Mouse (Mus musculus): ENCODE measurements at regions not wholly inside any gene's neighbourhood (a gene's known extent, or its start where the extent isn't known, plus 50 kb on each side); places are given as distances from the start of the nearest gene placed in this dataset.
"Not testable (repeated sequence)": the region's sequence is repeated elsewhere in the genome, so short reads cannot be mapped to it uniquely, and the experiment has no call there.

- no peak overlapping the region for H3K27ac ChIP-seq (replicated peaks; ENCODE audit: low read depth, low read length)
- no peak overlapping the region for H3K4me3 ChIP-seq (replicated peaks; ENCODE audit: low read depth, low read length)
- H3K27me3 ChIP-seq (ENCODE audit: control insufficient read depth, insufficient read depth, low read length) = no peaks in the 10 kb centered on the region
- WGBS = 91% methylated on average over 1 of the region's 1 CpGs
- no peak overlapping the region for H3K4me2 ChIP-seq (ENCODE audit: low read length)
- H3K36me3 ChIP-seq (ENCODE audit: control insufficient read depth, insufficient read depth, low read length) = no peaks in the 10 kb centered on the region
- H3K9me3 ChIP-seq (ENCODE audit: control insufficient read depth, low read length) = no peaks in the 10 kb centered on the region
- DNase-seq = no peak
- no peaks in the 10 kb centered on the region for H3K4me1 ChIP-seq (ENCODE audit: control insufficient read depth, insufficient read depth, low read length)
- no peak for ATAC-seq (ENCODE audit: low FRiP score, low TSS enrichment)
- no peak overlapping the region for H3K9ac ChIP-seq (replicated peaks; ENCODE audit: low read length)
These were observed 105.6 kb upstream of the 2210010C04Rik start for GRCm38 (mm10) chr6:41140916-41141315.

DNA sequence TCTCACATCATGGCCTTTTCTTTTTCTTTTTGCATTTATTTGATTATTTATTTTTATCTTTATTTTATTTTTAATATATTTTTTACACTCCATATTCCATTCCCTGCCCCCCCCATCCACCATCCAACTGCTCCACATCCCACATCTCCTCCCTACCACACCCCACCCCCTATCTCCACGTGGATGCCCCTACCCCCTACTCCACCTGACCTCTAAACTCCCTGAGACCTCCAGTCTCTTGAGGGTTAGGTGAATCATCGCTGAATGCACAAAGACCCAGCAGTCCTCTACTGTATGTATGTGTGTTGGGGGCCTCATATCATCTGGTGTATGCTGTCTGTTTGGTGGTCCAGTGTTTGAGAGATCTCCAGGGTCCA is 102.1 kb upstream of the 2210010C04Rik start:
- H3K4me2 ChIP-seq (ENCODE audit: low read length); ATAC-seq (ENCODE audit: low FRiP score, low TSS enrichment); H3K9ac ChIP-seq (replicated peaks; ENCODE audit: low read length); H3K4me1 ChIP-seq (ENCODE audit: control insufficient read depth, insufficient read depth, low read length); H3K4me3 ChIP-seq (replicated peaks; ENCODE audit: low read depth, low read length); H3K27me3 ChIP-seq (ENCODE audit: control insufficient read depth, insufficient read depth, low read length); DNase-seq; H3K9me3 ChIP-seq (ENCODE audit: control insufficient read depth, low read length); H3K27ac ChIP-seq (replicated peaks; ENCODE audit: low read depth, low read length); H3K36me3 ChIP-seq (ENCODE audit: control insufficient read depth, insufficient read depth, low read length): not testable (repeated sequence)
- WGBS = 54% methylated on average over 2 of the region's 2 CpGs

DNA sequence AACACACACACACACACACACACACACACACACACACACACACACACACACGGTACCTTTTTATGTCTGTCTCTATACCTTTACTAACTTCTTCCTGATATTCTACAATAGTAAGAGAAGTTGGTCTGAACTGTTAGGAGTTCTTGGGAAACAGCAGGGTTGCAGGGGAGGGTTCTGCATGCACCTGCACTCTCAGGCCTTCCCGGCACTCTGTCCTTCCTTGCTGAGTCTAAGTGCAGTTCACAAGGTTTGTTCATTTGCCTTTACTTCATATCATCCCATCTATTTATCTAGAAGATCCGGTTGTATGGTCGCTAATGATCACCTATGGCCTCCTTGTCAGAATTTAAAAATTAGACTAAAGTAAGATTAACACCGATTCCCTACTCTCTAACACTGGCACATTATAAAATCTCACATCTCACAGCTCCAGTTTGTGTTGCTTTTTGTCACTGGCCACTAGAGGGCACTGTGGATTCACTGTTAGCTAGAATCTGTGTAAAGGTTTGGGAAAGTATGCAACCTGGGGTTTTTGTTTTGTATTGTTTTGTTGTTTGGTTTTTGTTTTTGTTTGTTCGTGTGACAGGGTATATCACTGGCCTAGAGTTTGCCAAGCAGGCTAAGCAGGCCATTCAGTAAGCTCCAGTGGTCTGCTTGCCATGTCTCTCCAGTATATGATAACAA is 101.5 kb upstream of the 2210010C04Rik start:
- Histone ChIP-seq H3K4me2 (ENCODE audit: low read length) (no peak overlapping the region), H3K27me3 (ENCODE audit: control insufficient read depth, insufficient read depth, low read length) (no peaks in the 10 kb centered on the region), H3K9ac (replicated peaks; ENCODE audit: low read length) (no peak overlapping the region), H3K27ac (replicated peaks; ENCODE audit: low read depth, low read length) (no peak overlapping the region), H3K9me3 (ENCODE audit: control insufficient read depth, low read length) (no peaks in the 10 kb centered on the region), H3K36me3 (ENCODE audit: control insufficient read depth, insufficient read depth, low read length) (no peaks in the 10 kb centered on the region), H3K4me3 (replicated peaks; ENCODE audit: low read depth, low read length) (no peak overlapping the region), H3K4me1 (ENCODE audit: control insufficient read depth, insufficient read depth, low read length) (no peaks in the 10 kb centered on the region)
- 34% methylated on average over 6 of the region's 6 CpGs for WGBS
- DNase-seq = peak; percentile 91
- ATAC-seq (ENCODE audit: low FRiP score, low TSS enrichment) = peak; percentile 57; the same call in 1 of the 2 replicates

GRCm38 (mm10) chr6:41135160-41135559 is 99.9 kb upstream of the 2210010C04Rik start:
- Histone ChIP-seq H3K4me1 (ENCODE audit: control insufficient read depth, insufficient read depth, low read length) (no peaks in the 10 kb centered on the region), H3K4me2 (ENCODE audit: low read length) (no peak overlapping the region), H3K9me3 (ENCODE audit: control insufficient read depth, low read length) (no peaks in the 10 kb centered on the region), H3K27ac (replicated peaks; ENCODE audit: low read depth, low read length) (no peak overlapping the region), H3K9ac (replicated peaks; ENCODE audit: low read length) (no peak overlapping the region), H3K36me3 (ENCODE audit: control insufficient read depth, insufficient read depth, low read length) (no peaks in the 10 kb centered on the region), H3K27me3 (ENCODE audit: control insufficient read depth, insufficient read depth, low read length) (no peaks in the 10 kb centered on the region), H3K4me3 (replicated peaks; ENCODE audit: low read depth, low read length) (no peak overlapping the region)
- 81% methylated on average over 4 of the region's 4 CpGs for WGBS
- no peak for ATAC-seq (ENCODE audit: low FRiP score, low TSS enrichment)
- no peak for DNase-seq

DNA sequence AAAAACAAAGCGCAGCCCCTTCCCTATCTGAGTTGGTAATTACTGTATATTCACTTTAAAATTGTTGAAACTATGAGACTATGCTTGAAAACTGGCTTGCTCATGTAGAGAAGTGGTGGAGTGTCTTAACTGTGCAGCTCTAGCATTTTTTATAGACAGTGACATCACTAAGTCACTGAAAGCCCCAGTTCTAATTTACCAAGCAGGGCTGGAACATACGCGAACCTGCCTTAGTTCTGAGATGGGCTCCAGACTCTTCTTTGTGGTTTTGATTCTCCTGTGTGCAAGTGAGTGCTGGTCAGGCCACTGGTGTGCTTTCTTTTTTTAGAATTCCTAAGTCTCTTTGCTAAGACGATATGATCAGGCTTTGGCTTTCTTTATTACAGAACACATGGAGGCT is 94.6 kb upstream of the 2210010C04Rik start:
- no peaks in the 10 kb centered on the region for H3K9me3 ChIP-seq (ENCODE audit: control insufficient read depth, low read length)
- DNase-seq = no peak
- no peak overlapping the region for H3K27ac ChIP-seq (replicated peaks; ENCODE audit: low read depth, low read length)
- WGBS = 92% methylated on average over 4 of the region's 4 CpGs
- no peaks in the 10 kb centered on the region for H3K27me3 ChIP-seq (ENCODE audit: control insufficient read depth, insufficient read depth, low read length)
- no peak overlapping the region for H3K4me2 ChIP-seq (ENCODE audit: low read length)
- no peak for ATAC-seq (ENCODE audit: low FRiP score, low TSS enrichment)
- H3K4me3 ChIP-seq (replicated peaks; ENCODE audit: low read depth, low read length) = no peak overlapping the region
- H3K4me1 ChIP-seq (ENCODE audit: control insufficient read depth, insufficient read depth, low read length) = no peaks in the 10 kb centered on the region
- no peak overlapping the region for H3K9ac ChIP-seq (replicated peaks; ENCODE audit: low read length)
- no peaks in the 10 kb centered on the region for H3K36me3 ChIP-seq (ENCODE audit: control insufficient read depth, insufficient read depth, low read length)

DNA sequence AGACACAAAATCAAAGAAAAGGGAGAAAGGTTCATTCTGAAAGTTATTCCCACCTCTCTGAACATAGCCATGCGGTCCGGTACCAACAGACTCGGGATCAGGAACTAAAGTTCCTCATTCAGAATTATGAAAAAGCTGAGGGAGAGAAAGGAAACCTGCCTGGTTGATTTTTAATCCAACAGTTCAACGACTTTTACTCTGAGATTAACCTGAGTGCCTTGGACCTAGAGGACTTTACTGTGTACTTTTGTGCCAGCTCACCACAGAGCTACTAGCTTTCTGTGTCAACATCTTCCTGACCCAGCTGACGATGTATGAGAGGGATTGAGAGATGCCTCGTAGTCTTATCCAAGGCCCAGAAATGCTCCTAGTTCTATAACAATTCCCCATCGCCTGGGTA is 92.5 kb upstream of the 2210010C04Rik start:
- Histone ChIP-seq H3K4me3 (replicated peaks; ENCODE audit: low read depth, low read length) (no peak overlapping the region), H3K4me2 (ENCODE audit: low read length) (no peak overlapping the region), H3K27ac (replicated peaks; ENCODE audit: low read depth, low read length) (no peak overlapping the region), H3K9me3 (ENCODE audit: control insufficient read depth, low read length) (no peaks in the 10 kb centered on the region), H3K9ac (replicated peaks; ENCODE audit: low read length) (no peak overlapping the region), H3K27me3 (ENCODE audit: control insufficient read depth, insufficient read depth, low read length) (no peaks in the 10 kb centered on the region), H3K4me1 (ENCODE audit: control insufficient read depth, insufficient read depth, low read length) (no peaks in the 10 kb centered on the region), H3K36me3 (ENCODE audit: control insufficient read depth, insufficient read depth, low read length) (no peaks in the 10 kb centered on the region)
- no peak for DNase-seq
- ATAC-seq (ENCODE audit: low FRiP score, low TSS enrichment) = no peak
- 87% methylated on average over 7 of the region's 7 CpGs for WGBS

DNA sequence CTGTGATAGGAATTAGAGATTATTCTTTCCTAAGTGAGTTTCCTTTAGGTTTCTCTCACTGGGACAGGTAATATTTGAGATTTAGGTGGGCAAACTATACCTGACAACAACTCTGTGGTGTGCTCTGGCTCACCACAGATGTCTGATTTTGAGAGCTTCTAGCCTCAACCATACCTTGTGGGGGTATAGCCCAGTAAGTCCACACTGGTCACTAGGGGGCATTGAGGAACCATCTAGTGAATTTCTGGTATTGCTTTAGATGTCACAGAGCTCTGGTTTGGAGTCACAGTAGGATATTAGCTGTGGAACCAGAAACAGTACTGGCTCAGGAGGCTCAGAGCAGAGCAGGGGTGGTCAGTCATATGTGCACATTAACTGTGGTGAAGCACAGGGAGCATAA is 91.5 kb upstream of the 2210010C04Rik start:
- Histone ChIP-seq H3K27me3 (ENCODE audit: control insufficient read depth, insufficient read depth, low read length) (no peaks in the 10 kb centered on the region), H3K4me2 (ENCODE audit: low read length) (no peak overlapping the region), H3K4me3 (replicated peaks; ENCODE audit: low read depth, low read length) (no peak overlapping the region), H3K9ac (replicated peaks; ENCODE audit: low read length) (no peak overlapping the region), H3K27ac (replicated peaks; ENCODE audit: low read depth, low read length) (no peak overlapping the region), H3K36me3 (ENCODE audit: control insufficient read depth, insufficient read depth, low read length) (no peaks in the 10 kb centered on the region), H3K9me3 (ENCODE audit: control insufficient read depth, low read length) (no peaks in the 10 kb centered on the region), H3K4me1 (ENCODE audit: control insufficient read depth, insufficient read depth, low read length) (no peaks in the 10 kb centered on the region)
- ATAC-seq (ENCODE audit: low FRiP score, low TSS enrichment) = no peak
- no peak for DNase-seq

DNA sequence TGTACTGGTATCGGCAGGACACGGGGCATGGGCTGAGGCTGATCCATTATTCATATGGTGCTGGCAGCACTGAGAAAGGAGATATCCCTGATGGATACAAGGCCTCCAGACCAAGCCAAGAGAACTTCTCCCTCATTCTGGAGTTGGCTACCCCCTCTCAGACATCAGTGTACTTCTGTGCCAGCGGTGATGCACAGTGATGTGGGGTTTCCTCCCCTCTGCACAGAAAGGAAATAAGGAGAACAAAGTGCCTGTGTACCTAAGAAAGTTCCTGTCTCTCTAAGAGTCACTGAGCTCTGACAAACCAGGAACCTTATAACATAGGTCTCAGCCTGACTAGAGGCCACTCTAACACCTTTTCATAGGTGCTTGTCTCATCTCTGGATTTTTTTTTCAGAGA is 86.3 kb upstream of the 2210010C04Rik start:
- Histone ChIP-seq H3K9ac (replicated peaks; ENCODE audit: low read length) (no peak overlapping the region), H3K9me3 (ENCODE audit: control insufficient read depth, low read length) (no peaks in the 10 kb centered on the region), H3K27ac (replicated peaks; ENCODE audit: low read depth, low read length) (no peak overlapping the region), H3K27me3 (ENCODE audit: control insufficient read depth, insufficient read depth, low read length) (no peaks in the 10 kb centered on the region), H3K4me3 (replicated peaks; ENCODE audit: low read depth, low read length) (no peak overlapping the region), H3K4me2 (ENCODE audit: low read length) (no peak overlapping the region), H3K4me1 (ENCODE audit: control insufficient read depth, insufficient read depth, low read length) (no peaks in the 10 kb centered on the region), H3K36me3 (ENCODE audit: control insufficient read depth, insufficient read depth, low read length) (no peaks in the 10 kb centered on the region)
- WGBS = 88% methylated on average over 3 of the region's 3 CpGs
- DNase-seq = no peak
- ATAC-seq (ENCODE audit: low FRiP score, low TSS enrichment) = no peak

- H3K27ac ChIP-seq (replicated peaks; ENCODE audit: low read depth, low read length) = no peak overlapping the region
- H3K4me1 ChIP-seq (ENCODE audit: control insufficient read depth, insufficient read depth, low read length) = no peaks in the 10 kb centered on the region
- H3K9ac ChIP-seq (replicated peaks; ENCODE audit: low read length) = no peak overlapping the region
- no peak for ATAC-seq (ENCODE audit: low FRiP score, low TSS enrichment)
- H3K36me3 ChIP-seq (ENCODE audit: control insufficient read depth, insufficient read depth, low read length) = no peaks in the 10 kb centered on the region
- no peak overlapping the region for H3K4me2 ChIP-seq (ENCODE audit: low read length)
- H3K9me3 ChIP-seq (ENCODE audit: control insufficient read depth, low read length) = no peaks in the 10 kb centered on the region
- WGBS = 67% methylated on average over 2 of the region's 2 CpGs
- H3K4me3 ChIP-seq (replicated peaks; ENCODE audit: low read depth, low read length) = no peak overlapping the region
- no peak for DNase-seq
- H3K27me3 ChIP-seq (ENCODE audit: control insufficient read depth, insufficient read depth, low read length) = no peaks in the 10 kb centered on the region
These were observed 83.9 kb upstream of the 2210010C04Rik start for GRCm38 (mm10) chr6:41119176-41119575.
